Mouse (Mus musculus) liver, adult 2 months (tissue): Measurements from ENCODE around the gene Maz. TPM values are rescaled to one million over a fixed set of nuclear protein-coding genes. Genes with fewer than 3 reads are reported as not detected.

Experiments used
- DNase-seq: peaks from one replicate; pipeline ENCODE4 v3.0.0-alpha.2; 2011; ENCODE audit warnings: low read depth, low spot score; ENCODE audit errors: extremely low read depth
- H3K27ac ChIP-seq: fragments of 200-500 bp; replicated peaks from 2 replicates; pipeline ENCODE4 v1.5.1; 2012; ENCODE audit warnings: low read depth, mild to moderate bottlenecking, control low read depth, inconsistent platforms, low read length; ENCODE audit not compliant: insufficient read depth
- H3K27me3 ChIP-seq: fragments of 200-500 bp; 2 replicates; pipeline ENCODE4 v1.6.1; 2012; ENCODE audit warnings: mild to moderate bottlenecking, moderate library complexity, low read length, inconsistent platforms; ENCODE audit not compliant: control insufficient read depth, insufficient read depth
- H3K36me3 ChIP-seq: fragments of 200-500 bp; 2 replicates; pipeline ENCODE4 v1.6.1; 2012; ENCODE audit warnings: low read length, inconsistent platforms; ENCODE audit not compliant: control insufficient read depth, insufficient read depth
- H3K4me1 ChIP-seq: fragments of 200-500 bp; 2 replicates; pipeline ENCODE4 v1.6.1; 2011; ENCODE audit warnings: low read length; ENCODE audit not compliant: control insufficient read depth, insufficient read depth
- H3K4me3 ChIP-seq: fragments of 200-500 bp; 2 replicates; pipeline ENCODE4 v1.5.1; 2011; ENCODE audit warnings: low read depth, mild to moderate bottlenecking, control low read depth, low read length, moderate library complexity; ENCODE audit not compliant: insufficient read depth
- H3K79me2 ChIP-seq: fragments of 200-500 bp; 2 replicates; pipeline ENCODE4 v1.6.1; 2012; ENCODE audit warnings: inconsistent platforms, mild to moderate bottlenecking, low read length, moderate library complexity; ENCODE audit not compliant: control insufficient read depth, insufficient read depth
- H3K9ac ChIP-seq: fragments of 200-500 bp; 2 replicates; pipeline ENCODE4 v1.6.1; 2012; ENCODE audit warnings: low read depth, mild to moderate bottlenecking, control low read depth, inconsistent platforms, low read length
- CTCF ChIP-seq: fragments of 200-500 bp; IDR thresholded peaks from 2 replicates; pipeline ENCODE4 v1.5.1; 2011; ENCODE audit warnings: low read depth, low read length, control low read depth
- POLR2A ChIP-seq: fragments of 200-500 bp; IDR thresholded peaks from 2 replicates; pipeline ENCODE4 v1.6.1; 2011; ENCODE audit warnings: low read length, control low read depth; ENCODE audit not compliant: insufficient read depth; ENCODE audit errors: extremely low read depth
- WGBS: fragments of 180-500 bp; shearing (Covaris S2); methylation state at CpG from one replicate; pipeline ENCODE4 v1.1.7; 2018; 5-methylcytosine and 5-hydroxymethylcytosine counted together
- polyA plus RNA-seq: library from polyadenylated mRNA; depleted of rRNA; stranded (reverse); fragments of >200 nt; gene quantifications from 2 replicates; pipeline ENCODE4 v1.2.3, GENCODE M21; 2012
- total RNA-seq: library from RNA; depleted of rRNA; stranded (reverse); fragments of >200 nt; gene quantifications from 2 replicates; pipeline ENCODE4 v1.2.3, GENCODE M21; 2014

Maz gene
- total and polyA plus RNA-seq, 2 experiments: 8.9 to 81.9 TPM

DNA sequence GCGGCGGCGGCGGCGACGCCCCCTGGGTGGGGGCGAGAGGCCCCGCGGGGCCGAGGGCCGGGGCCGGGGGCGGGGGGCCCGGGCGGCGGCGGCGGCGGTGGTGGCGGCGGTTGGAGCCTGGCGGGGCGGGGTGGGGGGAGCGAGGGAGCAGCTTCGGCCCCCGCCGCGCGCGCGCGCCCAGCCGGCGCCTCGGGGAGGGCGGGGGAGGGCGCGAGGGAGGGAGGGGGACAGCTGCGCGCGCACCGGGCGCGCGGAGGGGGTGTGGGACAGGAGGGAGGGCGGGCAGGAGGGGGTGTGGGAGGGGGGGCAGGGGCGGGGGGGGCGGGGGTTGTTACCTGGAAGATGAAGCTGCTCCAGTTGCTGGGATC is 237 bp downstream of the Maz start:
- 4% methylated on average over 17 of the region's 48 CpGs for WGBS
- Histone ChIP-seq H3K27ac (peak overlapping the region; percentile 64), H3K79me2 (no peaks in the 10 kb centered on the region), H3K36me3 (no peaks in the 10 kb centered on the region; the same call in 1 of the 2 replicates), H3K4me1 (peaks cover 11% of the 10 kb centered on the region), H3K9ac (peak overlapping the region; percentile 84), H3K27me3 (no peaks in the 10 kb centered on the region), H3K4me3 (peak overlapping the region; percentile 71)
- TF ChIP-seq POLR2A (no peak), CTCF (no peak)
- DNase-seq: no peak

DNA sequence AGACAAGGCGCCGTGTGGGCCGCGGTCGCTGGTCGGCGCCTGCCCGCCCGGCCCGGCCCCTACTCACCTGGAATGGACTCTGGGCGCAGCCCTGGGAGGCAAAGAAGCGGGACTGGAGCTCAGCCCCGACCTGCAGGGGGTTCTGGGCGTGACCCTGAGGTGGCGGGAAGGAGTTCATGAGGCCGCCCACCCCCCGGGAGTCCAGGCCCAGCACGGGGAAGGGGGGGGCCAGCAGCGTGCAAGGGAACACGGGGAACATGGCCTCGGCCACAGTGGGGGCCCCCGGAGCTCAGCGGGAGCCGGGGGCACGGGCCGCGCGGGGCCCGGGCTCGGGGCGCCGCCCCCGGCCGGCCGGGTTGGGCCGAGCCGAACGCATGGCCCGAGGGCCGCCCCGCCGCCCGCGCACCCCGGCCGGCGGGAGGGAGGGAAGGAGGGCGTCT is 656 bp downstream of the Maz start:
- peaks cover 11% of the 10 kb centered on the region for H3K4me1 ChIP-seq

DNA sequence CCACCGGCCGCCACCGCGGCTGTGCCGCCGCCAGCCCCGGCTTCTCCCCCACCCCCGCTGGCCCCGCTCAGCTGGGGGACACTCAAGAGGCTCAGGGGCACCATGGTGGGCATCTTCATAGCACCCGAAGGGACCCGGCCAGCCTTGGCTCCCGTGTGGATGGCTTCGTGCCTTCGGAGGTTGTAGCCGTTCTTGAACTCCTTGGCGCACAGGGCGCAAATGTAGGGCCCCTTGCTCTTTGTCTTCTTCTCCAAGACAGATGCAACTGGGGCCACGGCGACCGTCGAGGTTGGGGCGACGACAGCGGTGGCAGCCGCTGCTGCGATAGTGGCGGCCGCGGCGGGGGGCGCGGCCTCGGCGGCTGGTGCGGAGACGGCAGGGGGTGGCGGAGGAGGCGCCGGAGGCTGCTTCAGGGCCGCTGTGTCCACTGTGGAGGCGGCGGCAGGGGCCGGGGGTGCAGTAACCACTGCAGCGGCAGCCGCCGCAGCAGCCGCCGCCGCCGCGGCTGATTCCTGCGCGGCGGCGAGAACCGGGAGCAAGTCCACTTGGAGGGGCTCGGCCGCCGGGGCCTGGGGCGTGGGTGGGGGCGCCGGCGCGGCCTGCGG is 1.2 kb downstream of the Maz start:
- Histone ChIP-seq H3K9ac (peak overlapping the region; percentile 84), H3K36me3 (no peaks in the 10 kb centered on the region; the same call in 1 of the 2 replicates), H3K4me3 (peak overlapping the region; percentile 69), H3K79me2 (no peaks in the 10 kb centered on the region), H3K27me3 (no peaks in the 10 kb centered on the region), H3K4me1 (peaks cover 11% of the 10 kb centered on the region), H3K27ac (peak overlapping the region; percentile 64)
- TF ChIP-seq CTCF (no peak), POLR2A (0 out of 2 replicates have a peak, but pooled peaks have one; percentile 1)
- DNase-seq: no peak
- under 1% methylated on average over 65 of the region's 65 CpGs for WGBS

More for the DNA sequence above, 656 bp downstream of the Maz start:
- H3K27ac ChIP-seq: peak overlapping the region; percentile 64
- no peaks in the 10 kb centered on the region; the same call in 1 of the 2 replicates for H3K36me3 ChIP-seq
- H3K79me2 ChIP-seq: no peaks in the 10 kb centered on the region
- H3K9ac ChIP-seq: peak overlapping the region; percentile 84
- peak overlapping the region; percentile 69 for H3K4me3 ChIP-seq
- no peaks in the 10 kb centered on the region for H3K27me3 ChIP-seq
- no peak for DNase-seq
- TF ChIP-seq CTCF (no peak), POLR2A (no peak)
- 5% methylated on average over 44 of the region's 48 CpGs for WGBS

DNA sequence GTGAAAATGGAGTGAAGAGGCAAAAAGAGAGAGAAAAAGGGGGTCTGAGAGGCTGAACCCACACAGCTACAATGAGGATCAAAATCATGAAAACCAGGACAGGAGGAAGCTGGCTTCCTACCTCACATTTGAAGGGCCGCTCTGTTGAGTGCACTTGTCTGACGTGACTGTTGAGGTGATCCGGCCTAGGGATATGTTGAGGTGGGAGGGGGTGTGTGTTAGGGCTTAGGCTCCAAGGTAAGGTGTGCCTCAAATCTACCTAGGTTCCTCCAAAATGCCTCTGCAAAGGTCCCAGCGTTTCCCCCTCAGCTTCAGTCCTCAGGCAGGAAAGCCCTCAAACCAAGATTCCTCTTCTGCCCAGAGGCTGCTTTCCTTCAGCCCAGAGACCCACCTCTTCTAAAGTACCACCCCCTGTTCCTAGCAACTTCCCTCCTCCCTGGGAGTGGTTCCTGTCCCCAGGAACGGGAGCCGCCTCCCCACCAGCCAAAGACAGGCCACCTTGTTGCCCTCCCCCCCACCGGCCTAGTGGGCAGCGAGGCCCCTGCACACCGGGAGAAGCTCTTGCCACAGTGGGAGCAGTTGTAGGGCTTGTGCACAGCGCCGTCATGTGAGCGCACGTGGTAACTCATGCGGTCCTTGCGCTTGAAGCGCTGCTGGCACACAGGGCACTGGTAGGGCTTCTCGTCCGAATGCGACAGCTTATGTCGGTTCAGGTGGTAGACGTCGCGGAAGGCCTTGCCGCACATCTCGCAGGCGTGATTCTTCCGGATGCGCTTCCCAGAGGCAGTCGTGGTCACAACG is 1.9 kb downstream of the Maz start:
- 5% methylated on average over 30 of the region's 30 CpGs for WGBS
- Histone ChIP-seq H3K36me3 (no peaks in the 10 kb centered on the region; the same call in 1 of the 2 replicates), H3K79me2 (no peaks in the 10 kb centered on the region), H3K27me3 (no peaks in the 10 kb centered on the region), H3K9ac (peak overlapping the region; percentile 84), H3K4me1 (peaks cover 11% of the 10 kb centered on the region), H3K4me3 (peak overlapping the region; percentile 69), H3K27ac (peak overlapping the region; percentile 30)
- peak; percentile 77 for DNase-seq
- peak; percentile 86 for TF ChIP-seq CTCF
- 0 out of 2 replicates have a peak, but pooled peaks have one; percentile 21 for TF ChIP-seq POLR2A

DNA sequence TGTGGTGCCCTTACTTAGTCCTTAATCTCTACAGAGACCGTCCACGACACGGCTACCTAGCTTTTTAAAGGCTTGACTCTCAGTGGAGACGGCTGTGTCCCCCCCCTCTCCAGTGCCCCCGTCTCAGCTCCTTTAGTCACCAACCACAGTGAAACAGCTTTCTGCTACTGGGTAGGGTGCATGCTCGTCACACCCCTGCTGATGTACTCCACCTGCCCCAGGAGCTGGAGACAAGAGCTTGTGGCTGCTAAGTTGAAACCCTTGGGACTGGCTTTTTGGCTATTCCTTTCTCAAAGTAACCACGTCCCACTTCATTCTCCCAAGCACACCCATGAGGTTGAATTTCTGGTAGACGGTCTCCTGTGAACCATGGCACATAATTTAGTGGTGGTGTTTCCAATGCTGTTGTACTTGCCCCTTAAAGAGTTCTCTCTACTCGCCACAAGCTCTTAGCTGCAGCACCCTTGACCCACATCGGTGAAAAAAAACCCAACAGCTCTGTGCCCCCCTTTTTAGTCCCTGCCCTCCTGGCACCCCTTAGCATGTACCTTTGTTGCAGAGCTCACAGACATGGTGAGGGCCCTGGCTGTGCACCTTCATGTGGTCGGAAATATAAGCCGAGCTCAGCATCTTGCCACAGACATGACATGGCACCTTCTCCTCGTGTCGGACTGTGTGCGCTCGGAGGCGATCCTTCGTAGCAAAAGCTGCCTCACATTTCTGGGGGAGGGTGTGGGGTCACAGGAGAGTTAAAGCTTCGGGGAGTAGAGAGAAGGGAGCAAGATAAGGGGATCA is 2.7 kb downstream of the Maz start:
- Histone ChIP-seq H3K27me3 (no peaks in the 10 kb centered on the region), H3K79me2 (no peaks in the 10 kb centered on the region), H3K36me3 (no peaks in the 10 kb centered on the region; the same call in 1 of the 2 replicates), H3K27ac (no peak overlapping the region), H3K9ac (no peak overlapping the region), H3K4me3 (no peak overlapping the region), H3K4me1 (peaks cover 11% of the 10 kb centered on the region)
- DNase-seq: no peak
- WGBS: 68% methylated on average over 19 of the region's 19 CpGs
- TF ChIP-seq POLR2A: no peak
- TF ChIP-seq CTCF: no peak
